Mouse (Mus musculus) heart, embryonic 10.5 days (tissue): ENCODE results near the gene Nup62. TPM values are rescaled to one million over a fixed set of nuclear protein-coding genes. Genes with fewer than 3 reads are reported as not detected.

Source experiments
- microRNA counts: library from miRNA; unstranded; fragments of <30 nt; microRNA quantifications from one replicate; lab custom pipeline; 2017
- microRNA-seq: library from miRNA; unstranded; fragments of <30 nt; microRNA quantifications from one replicate; pipeline ENCODE4, GENCODE M21; 2017
- polyA plus RNA-seq: library from polyadenylated mRNA; unstranded; fragments of >200 nt; fragmentation: Nextera tagmentation; extraction: Ambion mirVana; gene quantifications from 2 replicates; pipeline ENCODE4 v1.2.1, GENCODE M21; 2016

Gene Nup62
- polyA plus RNA-seq, 1 experiment from 2014 or later, result 132 TPM

MicroRNAs encoded within 50 kb of the gene (microRNA counts, 519-probe panel; counts per million panel counts)
- microRNA mmu-miR-707 (lab: Ali Mortazavi, UCI), result not detected

Small RNA genes lying within 50 kb of the gene (microRNA-seq; reads per million reads assigned to microRNA genes)
- gene Mir707, result not detected

Other genes with a start within 250 kb of the Nup62 start
- gene Napsa, start 243.7 kb upstream of the Nup62 start, polyA plus RNA-seq, result 0.64 TPM in 1 of 2 replicates, not detected in the other
- 0.02 and 0.24 TPM in 2 replicates for gene Kcnc3, start 225.4 kb upstream of the Nup62 start, polyA plus RNA-seq
- 0.68 and 2.4 TPM in 2 replicates for gene Myh14, start 145.2 kb upstream of the Nup62 start, polyA plus RNA-seq
- gene Izumo2, start 107.3 kb upstream of the Nup62 start, polyA plus RNA-seq, result not detected in 2 replicates
- gene Vrk3, start 67.7 kb upstream of the Nup62 start, polyA plus RNA-seq, result 34.0 and 35.5 TPM in 2 replicates
- gene Zfp473, start 65.0 kb upstream of the Nup62 start, polyA plus RNA-seq, result 1.8 TPM in 2 replicates
- 0.41 and 1.3 TPM in 2 replicates for gene Il4i1, start 299 bp downstream of the Nup62 start, polyA plus RNA-seq
- gene Atf5, start 570 bp downstream of the Nup62 start, polyA plus RNA-seq, result 1.7 and 3.3 TPM in 2 replicates
- gene Akt1s1, start 32.9 kb downstream of the Nup62 start, polyA plus RNA-seq, result 102 and 103 TPM in 2 replicates
- gene Tbc1d17, start 33.0 kb downstream of the Nup62 start, polyA plus RNA-seq, result 56.9 and 67.3 TPM in 2 replicates
- 28.5 and 29.7 TPM in 2 replicates for gene Pnkp, start 41.1 kb downstream of the Nup62 start, polyA plus RNA-seq
- gene Ptov1, start 53.7 kb downstream of the Nup62 start, polyA plus RNA-seq, result 258 and 316 TPM in 2 replicates
- 90.5 and 95.6 TPM in 2 replicates for gene Med25, start 76.6 kb downstream of the Nup62 start, polyA plus RNA-seq
- 14.2 and 14.9 TPM in 2 replicates for gene Fuz, start 80.0 kb downstream of the Nup62 start, polyA plus RNA-seq
- gene Ap2a1, start 113.4 kb downstream of the Nup62 start, polyA plus RNA-seq, result 73.9 and 82.1 TPM in 2 replicates
- 0.25 TPM in 1 of 2 replicates, not detected in the other for gene Tsks, start 127.1 kb downstream of the Nup62 start, polyA plus RNA-seq
- 11.7 and 19.1 TPM in 2 replicates for gene Cpt1c, start 158.8 kb downstream of the Nup62 start, polyA plus RNA-seq
- 563 and 740 TPM in 2 replicates for gene Prmt1, start 170.5 kb downstream of the Nup62 start, polyA plus RNA-seq
- gene Irf3, start 181.6 kb downstream of the Nup62 start, polyA plus RNA-seq, result 61.8 and 71.1 TPM in 2 replicates
- gene Bcl2l12, start 182.6 kb downstream of the Nup62 start, polyA plus RNA-seq, result 44.9 and 57.9 TPM in 2 replicates
- 40.5 and 41.0 TPM in 2 replicates for gene Scaf1, start 200.3 kb downstream of the Nup62 start, polyA plus RNA-seq
- gene Rras, start 201.9 kb downstream of the Nup62 start, polyA plus RNA-seq, result 50.5 and 57.5 TPM in 2 replicates
- gene Prr12, start 236.8 kb downstream of the Nup62 start, polyA plus RNA-seq, result 8.8 and 13.3 TPM in 2 replicates
- 59.9 and 65.2 TPM in 2 replicates for gene Nosip, start 246.3 kb downstream of the Nup62 start, polyA plus RNA-seq
- 15.0 and 16.8 TPM in 2 replicates for gene Prrg2, start 246.6 kb downstream of the Nup62 start, polyA plus RNA-seq